Mouse (Mus musculus) cerebellum, adult 11-12 months (tissue): ENCODE results near the gene Gyg.
A peak's percentile ranks its signal among the peaks of the same experiment; 100 is the strongest.

Source experiments
- DNase-seq: peaks from one replicate; pipeline ENCODE4 v3.0.0; 2022

Gene Gyg

DNA sequence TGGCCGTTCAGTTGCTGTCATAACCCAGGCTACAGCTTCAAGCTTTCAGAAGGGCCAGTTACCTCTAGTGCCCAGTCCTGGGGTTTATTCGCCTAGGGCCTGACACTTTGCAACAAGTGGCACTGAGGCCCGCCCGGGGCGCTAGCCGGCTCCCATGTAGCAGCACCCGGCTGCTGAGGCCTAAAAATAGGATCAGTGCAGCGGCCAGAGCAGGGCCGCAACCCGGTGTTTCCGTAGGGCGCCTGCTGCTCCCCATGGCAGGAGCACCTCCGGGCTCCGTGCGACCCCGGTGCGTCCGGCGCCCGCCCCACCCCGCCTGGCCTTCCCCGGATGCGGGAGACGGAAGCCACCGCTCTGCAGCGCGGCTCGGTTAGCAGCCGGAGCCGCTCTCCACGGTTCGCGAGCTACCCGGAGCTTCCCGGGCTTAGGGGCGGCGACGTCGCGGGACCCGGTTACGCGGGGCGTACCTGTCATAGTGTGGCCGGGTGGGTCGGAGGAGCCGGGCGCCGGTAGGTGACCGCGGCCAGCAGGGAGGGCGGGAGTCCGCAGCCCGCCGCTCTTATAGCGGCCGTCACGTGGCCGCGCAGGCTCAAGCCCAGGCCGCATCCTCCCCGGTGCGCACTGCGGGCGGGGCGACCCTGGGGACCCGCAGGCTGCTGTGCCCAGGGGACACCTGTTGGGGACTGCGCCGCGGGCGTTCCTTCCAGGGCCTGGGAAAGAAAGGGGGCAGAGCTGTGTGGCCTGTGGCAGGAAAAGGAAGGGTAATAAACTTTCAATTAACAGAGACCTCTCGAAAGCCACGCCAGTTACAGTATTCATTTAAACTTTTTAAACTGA lies at the start of gene Gyg:
TSS of gene Gyg (minus strand) at position 787 of the 837 bp plus-strand sequence.
- DNase-seq, result peak; percentile 26

DNA sequence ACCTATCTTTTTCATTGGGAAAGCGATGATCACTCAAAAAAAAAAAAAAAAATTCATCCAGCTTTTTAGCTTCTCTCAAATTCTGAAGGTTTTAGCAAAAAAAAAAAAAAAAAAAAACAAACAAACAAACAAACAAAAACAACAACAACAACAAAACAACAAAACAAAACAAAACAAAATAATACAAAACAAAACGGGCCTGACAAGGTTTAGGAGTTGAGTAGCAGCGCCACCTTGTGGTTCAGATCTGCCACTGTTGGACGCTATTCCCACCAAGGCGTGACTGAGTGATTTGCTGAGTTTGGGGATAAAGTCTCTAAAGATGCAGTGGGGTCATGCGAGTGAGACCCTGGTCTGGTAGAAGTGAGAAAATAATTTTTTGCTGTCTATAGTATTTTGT lies 43.8 kb upstream of the Gyg start:
- DNase-seq, result no peak

DNA sequence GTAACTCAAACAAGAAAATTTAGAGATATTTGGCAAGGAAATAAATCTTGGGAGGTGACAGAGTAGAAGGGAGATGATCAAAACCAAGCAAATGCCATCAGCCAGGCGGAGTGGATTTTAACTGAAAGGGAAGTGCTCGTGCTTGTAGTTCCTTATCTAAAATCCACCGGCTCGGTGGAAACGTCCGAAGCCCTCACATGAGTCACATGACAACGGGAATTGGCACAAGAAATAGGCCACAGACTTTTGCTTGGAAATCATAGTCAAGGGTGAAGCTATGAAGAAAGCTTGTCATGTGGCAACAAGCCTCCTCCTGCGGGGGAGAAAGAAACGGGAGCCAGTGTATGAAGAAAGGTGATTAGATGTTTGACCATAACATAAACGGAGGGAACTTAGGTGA lies 42.8 kb upstream of the Gyg start:
- no peak for DNase-seq

DNA sequence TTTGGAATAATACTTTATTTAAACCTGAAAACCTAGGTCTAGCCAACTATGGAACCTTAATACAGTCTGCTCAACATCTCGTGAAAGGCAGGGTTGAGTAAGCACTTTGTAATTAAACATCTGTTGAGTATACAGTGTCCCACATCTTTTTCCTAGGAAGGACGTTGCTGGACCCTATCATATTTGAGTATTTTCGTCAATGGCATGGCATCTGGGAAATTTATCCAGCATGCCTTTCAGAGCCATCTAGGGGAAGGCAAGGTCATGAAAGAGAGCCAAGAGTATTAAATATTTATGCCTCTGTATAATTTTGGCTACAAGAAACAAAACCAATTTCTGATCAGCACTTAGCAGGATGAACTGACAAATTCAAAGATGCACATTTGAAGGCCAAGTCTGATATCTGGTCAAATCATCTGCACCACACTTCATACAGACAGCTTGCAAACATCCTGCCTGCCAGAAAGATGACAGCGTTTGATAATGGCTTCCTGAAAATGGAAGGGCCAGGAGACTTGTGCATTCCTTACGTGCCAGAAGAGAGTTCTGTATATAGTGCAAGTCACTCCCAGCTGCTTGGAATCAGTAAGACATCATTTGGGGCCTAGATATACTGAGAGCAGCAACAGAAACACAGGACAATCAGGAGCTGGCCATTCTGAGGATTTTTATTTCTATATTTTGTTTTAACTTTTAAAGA lies 34.0 kb upstream of the Gyg start:
- DNase-seq, result no peak

DNA sequence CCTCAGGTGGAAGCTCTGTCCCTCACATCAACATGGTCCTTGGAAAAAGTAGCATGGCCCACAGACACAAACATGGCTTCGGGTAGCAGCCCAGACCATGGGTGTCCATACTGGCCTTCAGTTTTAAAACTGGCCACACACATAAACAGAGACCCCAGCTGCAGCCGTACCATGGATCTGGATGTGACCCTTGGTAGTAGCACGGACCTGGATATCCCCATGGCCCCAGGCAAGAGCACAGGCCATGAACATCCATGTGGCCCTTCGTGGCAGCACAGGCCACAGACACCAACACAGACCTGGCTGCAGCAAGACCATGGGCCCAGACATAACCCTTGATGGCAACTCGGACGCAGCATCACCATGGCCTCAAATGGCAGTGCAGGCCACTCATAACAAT lies 17.3 kb upstream of the Gyg start:
- DNase-seq, result no peak

DNA sequence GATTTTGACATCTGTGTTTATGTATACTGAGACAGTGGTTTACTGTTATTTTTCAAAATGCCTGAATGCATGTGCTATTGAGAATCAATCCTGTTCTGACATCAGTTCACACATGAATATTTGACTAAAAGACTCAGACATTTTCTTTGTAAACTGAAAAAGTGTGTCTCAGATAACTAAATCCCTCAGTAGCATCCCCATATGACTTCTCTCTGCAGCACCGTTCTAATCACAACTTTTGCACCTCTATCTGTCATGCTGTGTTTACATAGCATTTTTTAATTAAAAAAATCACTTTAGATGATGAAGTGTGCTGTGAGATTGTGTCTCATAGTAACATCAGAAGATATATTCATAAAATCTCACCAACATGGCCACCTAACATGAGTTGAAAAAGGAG lies 12.4 kb upstream of the Gyg start:
- no peak for DNase-seq

DNA sequence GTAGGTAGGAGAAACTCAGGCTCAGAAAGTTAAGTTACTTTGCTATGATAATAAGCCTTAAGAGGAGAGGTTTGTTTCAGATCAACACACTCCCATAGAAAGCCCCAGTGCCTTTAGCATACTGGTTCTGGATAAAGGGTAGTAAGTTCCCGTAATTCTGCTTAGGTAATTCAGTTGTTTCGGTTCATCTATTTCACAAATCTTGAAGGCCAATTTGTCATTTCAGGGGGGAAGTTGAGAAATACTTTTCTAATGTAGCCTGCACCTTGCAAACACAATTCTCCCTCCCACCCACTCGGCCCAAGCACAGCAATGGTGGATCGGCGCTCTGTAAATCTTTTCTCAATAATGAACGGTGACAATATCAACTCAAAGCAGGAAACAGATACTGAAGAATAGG lies 359 bp upstream of the Gyg start:
- no peak for DNase-seq

DNA sequence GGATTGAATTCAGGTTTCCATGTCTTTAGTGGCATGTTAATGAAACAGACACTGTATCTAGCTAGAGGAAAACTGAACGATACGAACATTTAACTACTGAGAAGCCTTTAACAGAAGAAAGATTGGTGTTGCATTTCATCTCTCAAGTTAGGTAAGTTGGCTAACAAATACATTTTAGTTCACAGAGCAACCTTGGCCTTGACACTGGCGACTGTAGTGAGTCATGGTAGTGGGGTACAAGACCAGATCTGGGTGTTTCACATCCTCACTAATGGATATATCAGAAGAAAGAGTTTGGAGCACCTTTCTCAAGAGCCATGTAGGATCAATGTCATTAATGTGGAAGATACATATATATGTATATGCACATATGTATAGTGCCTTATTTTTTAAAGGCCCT lies 3.5 kb downstream of the Gyg start:
- no peak for DNase-seq

DNA sequence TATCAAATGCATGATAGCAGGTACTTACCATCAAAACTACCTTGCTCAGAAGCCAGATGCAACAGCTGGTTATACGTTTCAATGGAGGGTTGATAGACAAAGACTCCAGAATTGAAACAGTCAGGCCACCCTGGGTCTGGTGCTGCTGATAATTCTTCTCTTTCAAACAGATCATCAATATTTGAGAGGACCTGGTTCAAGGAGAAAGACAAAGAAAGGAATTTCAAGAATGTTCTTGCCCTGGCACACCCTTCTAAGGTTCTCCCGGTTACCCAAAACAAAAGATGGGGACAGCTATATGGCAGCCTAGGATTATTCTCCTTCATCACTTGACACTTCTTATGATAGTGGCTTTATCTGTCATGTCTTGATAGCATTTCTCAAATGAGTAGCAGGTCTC lies 4.6 kb downstream of the Gyg start:
- no peak for DNase-seq

DNA sequence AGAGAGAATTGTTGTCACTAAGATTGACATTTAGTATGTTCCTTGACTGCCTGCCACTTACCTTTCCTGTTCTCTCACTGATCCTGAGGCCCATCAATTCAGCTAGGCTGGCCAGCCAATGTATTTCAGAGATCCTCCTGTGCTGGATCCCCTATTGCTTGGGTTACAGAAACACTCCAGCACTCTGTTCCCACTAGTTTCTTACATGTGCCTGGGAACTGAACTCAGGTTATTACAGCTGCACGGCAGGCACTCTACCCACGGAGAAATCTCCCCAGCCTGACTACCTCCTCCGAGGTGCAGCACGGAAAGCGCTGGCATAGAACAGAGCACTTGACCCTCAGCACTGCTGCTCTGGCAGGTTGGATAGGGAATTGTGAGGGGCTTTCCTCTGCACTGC lies 7.5 kb downstream of the Gyg start:
- DNase-seq, result no peak

DNA sequence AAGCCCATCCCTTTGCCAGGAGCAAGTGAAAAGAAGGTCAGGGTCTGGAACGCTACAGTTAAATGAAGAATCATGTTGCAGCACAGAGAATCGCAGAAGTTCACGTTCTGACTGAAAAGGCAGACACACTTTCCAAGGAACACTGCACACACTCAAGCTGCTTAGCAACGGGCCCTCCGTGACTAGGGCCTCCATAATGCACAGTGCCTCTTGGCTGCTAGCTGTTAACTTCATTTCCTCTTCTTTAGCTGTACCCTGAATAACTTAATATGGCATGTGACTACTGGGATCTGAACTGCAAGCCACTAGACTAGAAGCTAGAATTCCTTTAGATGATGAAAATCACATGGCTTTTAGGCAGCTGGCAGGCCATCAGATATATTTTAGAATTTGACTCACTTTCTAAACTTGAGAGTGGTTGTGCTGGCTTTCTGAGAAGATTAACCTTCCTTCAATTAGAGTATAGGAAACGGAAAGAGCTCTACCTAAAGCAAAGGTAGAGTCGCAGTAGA lies 8.2 kb downstream of the Gyg start:
- no peak for DNase-seq

DNA sequence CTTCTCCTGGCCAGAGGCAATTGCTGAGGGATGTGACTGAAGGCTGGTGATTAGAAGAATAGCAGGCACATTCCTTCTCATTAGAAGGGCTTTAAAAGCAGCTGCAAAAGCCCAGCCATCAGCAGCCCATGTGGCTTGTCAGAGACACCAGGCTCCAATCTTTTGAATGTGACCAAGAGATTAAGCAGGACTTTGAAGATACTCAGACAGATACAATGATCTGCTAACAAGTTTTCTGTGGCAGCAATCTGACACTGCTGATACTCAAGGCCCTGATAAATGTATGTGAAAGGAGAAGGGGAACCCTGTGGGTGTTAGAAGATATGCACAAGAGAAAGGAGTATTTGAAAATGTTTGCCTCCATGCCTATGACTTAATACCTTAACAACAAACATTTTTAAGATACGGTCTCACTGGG lies 9.4 kb downstream of the Gyg start:
- no peak for DNase-seq

DNA sequence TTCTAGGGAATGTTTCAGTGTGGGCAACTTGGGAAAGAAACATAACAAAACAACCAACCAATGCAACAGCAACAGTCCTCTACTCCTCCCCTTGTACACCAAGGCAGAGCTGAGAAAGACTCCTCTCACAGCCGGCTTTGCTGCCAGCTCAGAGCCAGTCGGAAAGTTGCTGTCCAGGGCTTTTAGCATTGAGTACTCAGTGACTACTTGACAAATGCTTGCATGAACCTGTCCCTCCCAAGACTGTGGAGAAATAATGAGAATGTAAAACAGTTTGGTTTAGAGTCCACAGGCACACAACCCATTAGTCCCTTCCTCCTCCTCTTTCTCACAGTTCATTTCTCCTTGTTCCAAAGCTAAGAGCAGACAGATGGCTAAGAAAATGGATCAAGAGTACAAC lies 10.7 kb downstream of the Gyg start:
- DNase-seq, result no peak

DNA sequence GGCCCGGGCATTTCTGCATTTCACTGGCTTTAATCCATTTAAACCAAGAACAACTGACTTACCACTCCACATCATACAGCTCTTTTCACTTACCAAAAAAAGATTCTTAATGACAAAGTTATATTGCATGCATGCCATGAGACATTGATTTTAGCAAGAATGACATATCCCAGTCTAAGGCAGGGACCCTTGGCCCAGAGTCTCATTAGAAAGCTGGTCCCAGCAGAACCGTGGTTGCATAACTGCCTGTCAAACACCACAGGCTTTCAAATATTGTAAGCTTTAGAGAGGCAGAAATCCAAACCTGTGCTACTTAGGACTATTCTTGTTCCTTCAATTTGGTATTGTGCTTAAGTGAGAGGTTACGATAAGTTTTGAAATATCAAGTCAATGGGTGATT lies 11.4 kb downstream of the Gyg start:
- DNase-seq, result no peak

DNA sequence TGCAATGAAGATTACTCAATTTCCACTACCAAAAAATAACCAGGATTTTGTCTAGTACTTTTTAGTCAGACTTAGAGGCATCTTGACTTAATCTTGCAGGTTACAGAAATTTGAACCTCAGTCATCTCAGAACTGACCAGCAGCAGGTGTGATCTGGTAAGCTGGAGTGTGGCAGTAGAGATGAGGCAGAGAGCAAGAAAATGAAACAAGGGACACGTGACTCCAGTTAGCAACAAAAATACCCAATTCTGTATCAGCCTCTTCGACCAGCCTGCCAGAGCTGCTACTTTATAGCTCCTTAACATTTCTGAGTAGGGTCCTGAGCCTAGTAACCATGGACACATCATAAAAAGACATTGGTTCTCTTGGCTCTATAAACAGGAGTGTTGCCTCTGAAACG lies 12.5 kb downstream of the Gyg start:
- DNase-seq, result no peak

DNA sequence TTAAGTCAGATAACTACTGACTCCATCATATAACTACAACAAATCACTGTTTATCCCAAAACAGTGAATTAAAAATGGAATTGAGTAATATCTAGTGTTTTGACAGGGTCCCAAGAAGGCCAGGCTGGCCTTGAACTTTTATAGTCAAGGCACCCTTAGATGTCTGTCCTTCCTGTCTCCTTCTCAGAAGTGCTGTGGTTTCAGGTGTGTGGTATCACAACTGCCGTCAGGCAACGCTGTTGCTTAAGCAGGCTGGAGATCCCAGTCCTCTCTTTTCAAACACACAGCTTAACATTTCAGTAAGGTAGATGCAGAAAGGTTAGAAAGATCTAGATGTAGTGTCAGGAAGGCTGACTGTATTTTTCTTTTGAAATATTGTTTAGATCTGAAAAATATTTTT lies 13.0 kb downstream of the Gyg start:
- no peak for DNase-seq

DNA sequence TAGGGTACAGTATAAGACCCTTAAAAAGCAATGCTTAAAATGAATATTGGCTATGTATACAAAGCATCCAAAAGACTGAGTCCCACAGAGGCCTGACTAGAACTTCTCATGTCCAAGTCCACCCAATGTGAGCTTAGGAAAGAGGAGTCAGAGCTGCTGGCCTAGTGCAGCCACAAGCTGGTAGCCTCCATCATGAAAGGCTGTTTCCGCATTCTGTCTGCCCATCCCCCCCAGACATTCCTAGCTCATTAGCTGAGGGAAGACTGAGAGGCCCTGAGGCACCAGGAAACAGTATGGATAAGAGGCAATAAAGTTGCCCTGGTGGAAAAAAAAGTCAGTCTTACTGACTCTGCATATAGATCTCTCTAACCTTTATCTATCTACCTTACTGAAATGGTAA lies 13.4 kb downstream of the Gyg start:
- DNase-seq, result no peak

DNA sequence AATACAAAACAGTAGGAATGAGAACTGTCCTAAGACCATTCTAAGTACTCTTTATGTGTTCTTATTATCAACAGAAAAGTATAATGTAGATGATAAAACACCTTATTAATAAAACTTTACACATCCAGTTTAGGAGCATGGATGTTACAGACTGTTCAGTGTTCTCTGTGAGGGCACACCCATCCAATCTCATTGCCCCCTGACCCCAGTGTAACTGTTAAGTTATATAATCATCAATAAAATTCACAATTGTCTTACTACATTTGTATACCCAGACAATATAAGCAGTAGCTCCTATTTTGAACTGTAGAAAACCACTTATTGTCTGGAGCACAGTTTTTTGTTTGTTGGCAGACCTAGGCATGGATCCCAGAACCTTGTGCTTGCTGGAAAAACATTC lies 13.9 kb downstream of the Gyg start:
- DNase-seq, result no peak

DNA sequence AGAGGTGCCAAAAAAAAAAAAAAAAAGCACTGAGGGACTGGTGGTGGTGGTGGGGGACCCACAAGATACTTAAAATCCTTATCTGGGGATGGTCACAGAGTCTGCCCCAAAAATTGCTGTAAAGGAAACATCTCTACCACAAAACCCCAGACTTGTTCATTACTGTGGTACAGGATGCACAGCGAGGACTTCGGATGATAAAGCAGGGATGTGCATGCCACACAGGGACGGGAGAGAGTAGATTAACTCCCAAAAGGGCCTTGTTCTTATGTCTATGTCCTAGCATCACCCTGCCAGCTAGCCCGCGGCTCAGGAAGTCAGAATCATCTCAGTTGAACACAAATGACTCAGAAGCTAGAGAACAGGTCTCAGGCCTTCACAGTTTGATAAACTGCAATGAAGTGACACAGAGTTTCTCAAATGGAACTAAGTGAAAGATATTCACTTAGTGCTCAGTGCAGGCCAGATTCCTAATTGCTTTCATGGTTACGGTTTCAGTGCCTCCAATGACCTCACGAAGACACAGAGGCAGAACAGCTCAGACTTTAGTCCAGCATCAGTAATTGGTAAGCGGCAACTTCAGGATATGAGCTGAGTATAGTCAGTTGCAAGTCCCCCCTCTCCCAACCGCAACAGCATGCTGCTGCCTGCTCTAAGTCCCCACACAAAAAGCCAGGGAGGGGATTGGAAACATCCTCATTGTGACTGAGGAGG lies 18.1 kb downstream of the Gyg start:
- no peak for DNase-seq

DNA sequence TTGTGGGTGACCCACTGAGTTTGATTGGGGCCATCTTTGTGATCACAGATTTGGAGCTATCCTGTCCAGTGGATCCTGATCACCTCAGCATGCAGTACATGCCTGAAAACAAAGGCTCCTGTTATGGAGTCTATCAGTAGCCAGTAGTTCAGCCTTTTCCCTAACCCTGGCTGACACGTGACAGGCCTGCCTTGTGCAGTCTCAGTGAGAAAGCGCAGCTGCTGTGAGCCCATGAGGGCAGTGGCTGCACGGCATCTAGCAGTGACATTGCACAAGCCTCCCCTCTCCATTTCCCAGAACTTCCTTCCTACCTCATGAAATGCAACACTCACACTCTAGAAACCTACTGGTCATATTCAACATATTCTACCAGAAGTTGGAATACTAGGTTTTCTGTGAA lies 20.6 kb downstream of the Gyg start:
- no peak for DNase-seq

DNA sequence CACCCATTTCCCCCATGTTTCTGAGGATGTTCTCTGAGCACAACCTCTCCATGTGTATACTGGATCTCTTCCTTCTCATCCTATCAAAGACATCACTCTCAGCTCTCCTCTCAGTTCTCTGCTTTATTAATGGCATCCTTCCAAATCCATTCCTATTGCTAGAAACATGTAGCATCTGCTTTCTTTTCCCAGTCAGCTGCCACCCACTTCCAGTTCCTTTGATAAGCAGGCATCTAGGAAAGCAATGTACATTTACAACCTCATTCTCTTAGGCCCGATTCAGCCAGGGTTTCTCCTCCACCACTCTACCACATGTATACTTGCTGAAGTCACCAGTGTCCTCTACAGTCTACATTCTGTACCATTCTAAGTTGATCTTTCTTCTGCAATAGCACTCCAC lies 21.4 kb downstream of the Gyg start:
- no peak for DNase-seq

DNA sequence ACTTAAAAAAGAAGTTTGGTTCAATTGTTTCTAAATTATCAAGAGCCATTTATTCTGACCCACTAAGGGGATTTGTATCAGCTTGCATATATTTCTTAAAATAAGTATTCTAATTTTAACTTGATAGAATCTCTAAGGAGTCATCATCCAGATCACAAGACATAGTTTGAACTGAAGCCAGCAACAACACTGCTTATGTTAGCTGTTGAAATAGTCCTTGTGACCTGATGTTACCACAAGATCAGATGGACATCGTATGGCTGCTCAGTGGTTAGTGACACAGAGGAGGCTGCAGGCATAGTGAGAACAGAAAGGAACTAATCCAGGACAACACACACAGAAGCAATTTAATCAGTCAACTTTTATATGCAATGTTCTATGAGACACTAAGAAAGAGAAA lies 22.4 kb downstream of the Gyg start:
- DNase-seq, result no peak

DNA sequence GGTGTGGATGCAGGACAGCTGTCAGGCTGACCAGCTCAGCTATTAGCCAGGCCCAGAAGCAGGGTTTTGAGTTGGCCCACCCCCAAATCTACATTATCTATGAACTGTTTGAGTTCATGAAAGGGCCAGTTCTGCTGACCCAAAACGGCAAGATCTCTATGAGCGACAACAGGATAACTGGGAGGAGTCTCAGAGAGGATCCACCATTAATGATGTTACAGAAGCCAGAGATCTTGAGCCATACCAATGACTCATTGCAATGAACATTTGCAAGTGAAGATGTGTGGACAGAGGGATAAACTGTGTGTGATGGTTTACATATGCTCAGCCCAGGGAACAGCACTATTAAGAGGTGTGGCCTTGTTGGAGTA lies 23.8 kb downstream of the Gyg start:
- DNase-seq, result no peak
